Mouse (Mus musculus) adrenal gland, postnatal 4 days (tissue): ENCODE data around the gene Akt1s1. TPM values are rescaled to one million over a fixed set of nuclear protein-coding genes. Genes with fewer than 3 reads are reported as not detected.

ENCODE experiments used
- DNase-seq, 2 experiments: peaks; one replicate each; pipeline ENCODE4 v3.0.0; 2021 to 2022; ENCODE audit warnings: low spot score in 2 of 2, mixed read lengths in 2 of 2
- microRNA-seq: library from miRNA; unstranded; fragments of <30 nt; microRNA quantifications from one replicate; pipeline ENCODE4 v1.2.0, GENCODE M21; 2021
- total RNA-seq, 2 experiments: library from RNA; stranded (reverse); gene quantifications; 2 replicates each; pipeline ENCODE4 v1.2.3; 2021

The Akt1s1 gene
- total RNA-seq, 2 experiments from 2014 or later = 119 to 134 TPM

DNA sequence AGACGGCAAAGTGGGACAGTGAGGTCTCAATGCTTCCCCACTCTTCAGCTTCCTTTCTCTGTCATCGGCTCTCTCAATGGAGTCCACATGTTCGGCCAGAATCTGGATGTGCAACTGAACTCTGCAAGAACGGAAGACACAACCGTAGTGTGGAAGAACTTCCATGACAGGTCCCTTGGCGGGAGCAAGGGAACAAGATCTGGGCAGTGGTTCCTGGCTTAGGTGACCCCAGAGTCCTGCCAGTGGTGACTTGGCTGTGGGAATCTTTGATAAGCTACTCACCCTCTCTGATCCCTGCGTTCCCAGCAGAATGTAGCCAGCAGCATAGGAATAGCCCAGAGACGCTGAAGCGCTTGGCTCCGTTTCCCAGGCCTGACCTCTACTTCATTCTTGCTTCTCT is 47.7 kb downstream of the Akt1s1 start:
- DNase-seq = no peak

DNA sequence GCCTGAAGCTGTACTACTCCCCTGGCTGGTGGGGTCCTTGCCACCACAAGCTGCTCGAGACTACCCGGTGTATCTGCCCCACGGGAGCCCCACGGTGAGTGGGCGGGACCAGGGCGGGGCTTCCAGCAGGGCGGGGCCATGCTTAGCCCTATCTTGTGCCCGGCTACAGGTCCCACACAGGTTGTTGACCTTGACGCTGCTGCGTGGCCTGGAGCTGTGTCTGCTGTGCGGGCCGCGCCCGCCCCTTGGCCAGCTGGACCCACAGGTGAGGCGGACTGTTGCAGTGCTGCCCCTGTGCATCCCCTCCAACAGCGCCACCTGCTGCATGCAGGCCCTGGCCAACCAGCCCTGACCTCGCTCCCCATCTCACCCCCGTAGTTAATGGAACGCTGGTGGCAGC is 49.8 kb downstream of the Akt1s1 start:
- DNase-seq = no peak

DNA sequence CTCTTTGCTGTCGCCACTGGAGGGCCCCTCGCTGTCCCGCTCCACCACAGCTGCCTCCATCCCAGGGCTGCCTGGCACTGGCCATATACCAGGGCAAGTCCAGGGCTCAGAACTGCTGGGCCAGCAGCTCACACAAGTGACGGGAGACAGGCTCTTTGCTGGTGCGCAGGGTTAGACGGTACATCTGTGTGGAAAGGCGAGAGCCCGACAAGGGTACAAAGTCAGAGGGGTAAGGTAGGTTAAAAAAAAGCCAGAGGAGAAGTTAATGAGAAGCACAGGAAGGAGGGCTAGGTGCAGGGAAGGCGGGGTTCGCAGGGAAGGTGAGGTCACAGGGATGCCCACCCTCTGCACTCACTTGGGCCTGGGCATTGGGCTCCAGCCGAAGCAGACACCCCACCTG is 51.8 kb downstream of the Akt1s1 start:
- DNase-seq = no peak

DNA sequence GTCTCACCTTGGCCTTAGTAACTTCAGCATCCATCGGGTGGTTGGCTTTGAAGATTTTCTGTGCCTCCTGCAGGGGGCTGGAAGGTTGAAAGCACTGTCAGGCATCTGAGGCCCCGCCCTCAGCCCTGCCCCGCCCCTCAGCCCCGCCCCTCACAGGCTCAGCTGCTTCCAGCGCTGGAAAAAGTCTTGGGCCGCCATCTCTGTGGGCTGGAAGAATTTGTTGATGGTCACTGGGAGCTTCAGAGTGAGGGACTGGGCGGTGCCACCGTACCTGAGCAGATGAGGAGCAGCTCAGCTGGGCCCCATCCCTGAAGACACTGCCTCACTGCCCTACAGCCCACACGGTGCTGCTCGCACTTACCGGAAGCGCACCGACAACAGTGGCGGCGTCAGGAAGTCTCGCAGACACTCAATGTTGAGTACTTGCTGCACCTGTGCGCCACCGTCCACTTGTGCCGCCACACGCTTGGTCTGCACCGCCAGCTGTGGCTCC is 52.5 kb downstream of the Akt1s1 start:
- no peak for DNase-seq

Small RNA genes lying within 50 kb of the gene (microRNA-seq; reads per million reads assigned to microRNA genes)
- gene Mir707 = not detected

Other genes with a start within 250 kb of the Akt1s1 start
- gene Myh14, start 178.1 kb upstream of the Akt1s1 start, total RNA-seq = 1 to 10 TPM; 7.0 to 8.2 TPM
- not detected for gene Izumo2, start 140.2 kb upstream of the Akt1s1 start, total RNA-seq
- 10 to 100 TPM; 42.8 to 43.4 TPM for gene Vrk3, start 100.6 kb upstream of the Akt1s1 start, total RNA-seq
- gene Zfp473, start 97.9 kb upstream of the Akt1s1 start, total RNA-seq = 1 to 10 TPM; 1.1 to 1.3 TPM
- 10 to 100 TPM; 60.1 to 65.5 TPM for gene Nup62, start 32.9 kb upstream of the Akt1s1 start, total RNA-seq
- gene Il4i1, start 32.6 kb upstream of the Akt1s1 start, total RNA-seq = 1 to 10 TPM; 1.1 to 1.8 TPM
- 100 to 1,000 TPM in 1 of 2 experiments, 10 to 100 TPM in 1; 59.8 to 104 TPM for gene Atf5, start 32.3 kb upstream of the Akt1s1 start, total RNA-seq
- gene Tbc1d17, start 88 bp downstream of the Akt1s1 start, total RNA-seq = 10 to 100 TPM; 87.9 to 92.0 TPM
- gene Pnkp, start 8.1 kb downstream of the Akt1s1 start, total RNA-seq = 10 to 100 TPM; 50.8 to 54.6 TPM
- 100 to 1,000 TPM; 385 to 394 TPM for gene Ptov1, start 20.8 kb downstream of the Akt1s1 start, total RNA-seq
- gene Med25, start 43.7 kb downstream of the Akt1s1 start, total RNA-seq = 100 to 1,000 TPM; 117 to 121 TPM
- 10 to 100 TPM; 24.6 to 26.7 TPM for gene Fuz, start 47.1 kb downstream of the Akt1s1 start, total RNA-seq
- gene Ap2a1, start 80.5 kb downstream of the Akt1s1 start, total RNA-seq = 100 to 1,000 TPM in 1 of 2 experiments, 10 to 100 TPM in 1; 99.9 to 107 TPM
- gene Tsks, start 94.2 kb downstream of the Akt1s1 start, total RNA-seq = under 1 TPM in 1 of 2 experiments, not detected in 1; 0.39 TPM
- gene Cpt1c, start 125.9 kb downstream of the Akt1s1 start, total RNA-seq = 10 to 100 TPM; 28.0 to 31.1 TPM
- gene Prmt1, start 137.6 kb downstream of the Akt1s1 start, total RNA-seq = 100 to 1,000 TPM; 380 to 390 TPM
- gene Irf3, start 148.7 kb downstream of the Akt1s1 start, total RNA-seq = 100 to 1,000 TPM; 106 to 111 TPM
- 10 to 100 TPM; 23.8 to 28.5 TPM for gene Bcl2l12, start 149.7 kb downstream of the Akt1s1 start, total RNA-seq
- gene Scaf1, start 167.4 kb downstream of the Akt1s1 start, total RNA-seq = 100 to 1,000 TPM; 114 TPM
- gene Rras, start 169.0 kb downstream of the Akt1s1 start, total RNA-seq = 10 to 100 TPM; 58.9 to 59.7 TPM
- gene Prr12, start 203.9 kb downstream of the Akt1s1 start, total RNA-seq = 10 to 100 TPM; 76.4 to 85.1 TPM
- gene Nosip, start 213.4 kb downstream of the Akt1s1 start, total RNA-seq = 10 to 100 TPM; 61.1 to 71.2 TPM
- 10 to 100 TPM; 17.9 to 18.6 TPM for gene Prrg2, start 213.7 kb downstream of the Akt1s1 start, total RNA-seq
- gene Rcn3, start 243.2 kb downstream of the Akt1s1 start, total RNA-seq = 10 to 100 TPM; 77.0 to 81.8 TPM